In genomic region chr15:80010182-80010558, GRCm38 (mm10) we compare ENCODE assay signal across 8 mouse cellular contexts. TPM values are rescaled to one million over a fixed set of nuclear protein-coding genes. Genes with fewer than 3 reads are reported as not detected.
DNase-seq lines count a peak whose midpoint lies in the region; ATAC-seq and TF ChIP-seq lines count a peak whose summit lies in the region.

No protein-coding gene starts in this region.

- no peak overlapping the region for H3K9ac ChIP-seq in kidney, embryonic 16.5 days (replicated peaks; ENCODE audit: low read length)

- TF ChIP-seq CTCF in lung, adult 2 months (IDR thresholded peaks at IDR 0.05; ENCODE audit: insufficient read depth, low read length): no peak

- 12% methylated on average over 7 of the region's 7 CpGs for WGBS in lung, adult 2 months
- 40% methylated on average over 7 of the region's 7 CpGs for WGBS in kidney, embryonic 16.5 days
- WGBS in forebrain, embryonic 10.5 days: 38% methylated on average over 7 of the region's 7 CpGs

- 0 out of 2 replicates have a peak, but pooled peaks have one; percentile 14 for TF ChIP-seq POLR2A in lung, adult 2 months (IDR thresholded peaks at IDR 0.05; ENCODE audit: borderline replicate concordance, extremely low read depth, low read depth, low read length)

- no peak for ATAC-seq in CD4-positive, CD25-positive, alpha-beta regulatory T cell, adult 4 months
- no peak for ATAC-seq in kidney, embryonic 16.5 days (ENCODE audit: low FRiP score, low TSS enrichment)

- peak overlapping the region; percentile 1 for H3K4me3 ChIP-seq in lung, adult 2 months (replicated peaks; ENCODE audit: extremely low read depth, low read depth, low read length)
- H3K4me3 ChIP-seq in kidney, embryonic 16.5 days (ENCODE audit: low read length): 0 out of 2 replicates have a peak overlapping the region, but pooled peaks have one; percentile 7
- H3K4me3 ChIP-seq in forebrain, embryonic 10.5 days: no peak overlapping the region

- DNase-seq in CD4-positive, CD25-positive, alpha-beta regulatory T cell, adult 2 months (ENCODE audit: low read depth, low spot score): peak; percentile 26
- peak; percentile 44 for DNase-seq in lung, adult 2 months
- DNase-seq in lung, postnatal 25 days (ENCODE audit: low spot score): no peak
- peak; percentile 72 to 75 for DNase-seq in right cerebral cortex, adult 2 months (ENCODE audit: low spot score in 2 of 2)
- no peak for DNase-seq in adrenal gland, postnatal 10 days
- DNase-seq in forebrain, embryonic 10.5 days (ENCODE audit: extremely low spot score, low spot score): no peak

- peaks cover 13% of the 10 kb centered on the region for H3K4me1 ChIP-seq in lung, adult 2 months (ENCODE audit: control insufficient read depth, insufficient read depth, low read length)
- peaks cover 46% of the 10 kb centered on the region for H3K4me1 ChIP-seq in kidney, embryonic 16.5 days (ENCODE audit: insufficient read depth, low read length)
- peaks cover 61% of the 10 kb centered on the region for H3K4me1 ChIP-seq in forebrain, embryonic 10.5 days

- peaks cover 46% of the 10 kb centered on the region for H3K27me3 ChIP-seq in kidney, embryonic 16.5 days (ENCODE audit: insufficient read depth, low read length)
- H3K27me3 ChIP-seq in forebrain, embryonic 10.5 days (ENCODE audit: poor library complexity, severe bottlenecking): peaks cover 61% of the 10 kb centered on the region

- no peaks in the 10 kb centered on the region for H3K36me3 ChIP-seq in kidney, embryonic 16.5 days (ENCODE audit: insufficient read depth, low read length)
- H3K36me3 ChIP-seq in forebrain, embryonic 10.5 days (replicated peaks): no peaks in the 10 kb centered on the region

- no peaks in the 10 kb centered on the region for H3K9me3 ChIP-seq in kidney, embryonic 16.5 days (ENCODE audit: low read length)
- no peaks in the 10 kb centered on the region for H3K9me3 ChIP-seq in forebrain, embryonic 10.5 days

- H3K27ac ChIP-seq in kidney, embryonic 16.5 days (ENCODE audit: low read length): 0 out of 2 replicates have a peak overlapping the region, but pooled peaks have one; percentile 1
- no peak overlapping the region for H3K27ac ChIP-seq in forebrain, embryonic 10.5 days

- peak overlapping the region; percentile 99 for H3K4me2 ChIP-seq in kidney, embryonic 16.5 days (replicated peaks; ENCODE audit: low read depth, low read length)

RNA-seq across cellular contexts. Expression of gene Pdgfb, which starts 4.6 kb away (rescaled TPM):
- polyA plus RNA-seq in CD4-positive, CD25-positive, alpha-beta regulatory T cell, adult 4 months (2017; shearing (Covaris generic)): 1 to 10 TPM; 1.4 to 2.8 TPM
- 138 and 155 TPM in 2 replicates for polyA plus RNA-seq in lung, adult 2 months (2012; rRNA removed)
- 4.3 and 6.2 TPM in 2 replicates for polyA plus RNA-seq in kidney, embryonic 16.5 days (2015; fragmentation: Nextera tagmentation; extraction: Ambion mirVana)
- total RNA-seq in adrenal gland, postnatal 10 days (2021): 10 to 100 TPM; 37.8 to 46.7 TPM
- 1.8 TPM in 2 replicates for polyA plus RNA-seq in forebrain, embryonic 10.5 days (2016; fragmentation: Nextera tagmentation; extraction: Ambion mirVana)

RNA-seq across cellular contexts. Expression of gene Cbx7, which starts 39.3 kb away (rescaled TPM):
- 10 to 100 TPM; 48.1 to 54.3 TPM for polyA plus RNA-seq in CD4-positive, CD25-positive, alpha-beta regulatory T cell, adult 4 months (2017; shearing (Covaris generic))
- 72.5 and 75.9 TPM in 2 replicates for polyA plus RNA-seq in lung, adult 2 months (2012; rRNA removed)
- 3.3 and 3.9 TPM in 2 replicates for polyA plus RNA-seq in kidney, embryonic 16.5 days (2015; fragmentation: Nextera tagmentation; extraction: Ambion mirVana)
- 10 to 100 TPM in 1 of 2 experiments, 1 to 10 TPM in 1; 8.1 to 11.1 TPM for total RNA-seq in adrenal gland, postnatal 10 days (2021)
- polyA plus RNA-seq in forebrain, embryonic 10.5 days (2016; fragmentation: Nextera tagmentation; extraction: Ambion mirVana): 2.8 and 3.9 TPM in 2 replicates

Comparison
In these comparisons a context has a peak if more than half of its experiments do, and no peak if none do; other contexts are left out.
1. DNase-seq: peak in CD4-positive, CD25-positive, alpha-beta regulatory T cell, adult 2 months (single experiment), lung, adult 2 months (single experiment) and right cerebral cortex, adult 2 months (2 of 2); none in lung, postnatal 25 days (single experiment), adrenal gland, postnatal 10 days (single experiment) and forebrain, embryonic 10.5 days (single experiment).
2. RNA of gene Pdgfb, which starts 4.6 kb away (polyA plus RNA-seq): 138 to 155 TPM in lung, adult 2 months; 4.3 to 6.2 TPM in kidney, embryonic 16.5 days, 1.4 to 2.8 TPM in CD4-positive, CD25-positive, alpha-beta regulatory T cell, adult 4 months and 1.8 TPM in forebrain, embryonic 10.5 days; every median in the first group is over 10 times any median in the second.